22 mouse cellular contexts compared by ENCODE assay signal in genomic region chr6:4751355-4751754, GRCm38 (mm10). TPM values are rescaled to one million over a fixed set of nuclear protein-coding genes. Genes with fewer than 3 reads are reported as not detected.
DNase-seq lines count a peak whose midpoint lies in the region; ATAC-seq lines count a peak whose summit lies in the region.
"Had no signal": no experiment of that assay in that cellular context is flagged by ENCODE, and none has a peak within 500 bp of the region (broad histone marks: within the 10 kb centered on the region; RNA-seq: fewer than 3 reads in every experiment).

No protein-coding gene starts in this region.

- peaks cover 48% of the 10 kb centered on the region for H3K36me3 ChIP-seq in embryonic facial prominence, embryonic 10.5 days (replicated peaks)
- peaks cover 19% of the 10 kb centered on the region for H3K36me3 ChIP-seq in embryonic facial prominence, embryonic 12.5 days
- H3K36me3 ChIP-seq in limb, embryonic 10.5 days = peaks cover 51% of the 10 kb centered on the region
- H3K36me3 ChIP-seq in limb, embryonic 12.5 days = peaks cover 28% of the 10 kb centered on the region
- H3K36me3 ChIP-seq: G1E had no signal

- DNase-seq in embryonic facial prominence, embryonic 10.5 days (ENCODE audit: low spot score) = no peak
- peak; percentile 56 for DNase-seq in limb, embryonic 10.5 days (ENCODE audit: low spot score)
- no peak for DNase-seq in gastrocnemius, adult 8-10 months (ENCODE audit: low spot score in 2 of 2)
- DNase-seq in kidney, adult 18-20 months = no peak
- no peak for DNase-seq in kidney, postnatal 14 days
- DNase-seq: adrenal gland, adult 8-10 months; adrenal gland, postnatal 14 days; adrenal gland, postnatal 36 days; cerebellum, adult 11-12 months; cerebellum, adult 2 months; cerebellum, adult 9-10 months; cerebellum, postnatal 10 days; cerebellum, postnatal 25 days had no signal

- no peak for ATAC-seq in embryonic facial prominence, embryonic 12.5 days (ENCODE audit: insufficient number of reproducible peaks, insufficient read depth, low FRiP score, low TSS enrichment)
- no peak for ATAC-seq in limb, embryonic 12.5 days (ENCODE audit: insufficient number of reproducible peaks, insufficient read depth, low FRiP score, low TSS enrichment, low read depth)
- no peak for ATAC-seq in CD4-positive, CD25-positive, alpha-beta regulatory T cell, adult 4 months
- ATAC-seq: activated CD4-positive, CD25-positive, alpha-beta regulatory T cell, adult 4 months; forebrain, embryonic 14.5 days; forebrain, embryonic 16.5 days; Patski had no signal

- 74% methylated on average over 4 of the region's 4 CpGs for WGBS in embryonic facial prominence, embryonic 10.5 days
- 60% methylated on average over 4 of the region's 4 CpGs for WGBS in embryonic facial prominence, embryonic 12.5 days
- 40% methylated on average over 4 of the region's 4 CpGs for WGBS in limb, embryonic 10.5 days
- WGBS in limb, embryonic 12.5 days = 33% methylated on average over 4 of the region's 4 CpGs

- peaks cover 10% of the 10 kb centered on the region for H3K4me1 ChIP-seq in embryonic facial prominence, embryonic 10.5 days
- no peaks in the 10 kb centered on the region for H3K4me1 ChIP-seq in embryonic facial prominence, embryonic 12.5 days
- peaks cover 10% of the 10 kb centered on the region for H3K4me1 ChIP-seq in limb, embryonic 10.5 days
- peaks cover 7% of the 10 kb centered on the region; the same call in 1 of the 2 replicates for H3K4me1 ChIP-seq in limb, embryonic 12.5 days (replicated peaks)

- H3K4me3 ChIP-seq in embryonic facial prominence, embryonic 10.5 days = peak overlapping the region; percentile 19; the same call in 1 of the 2 replicates
- no peak overlapping the region for H3K4me3 ChIP-seq in embryonic facial prominence, embryonic 12.5 days
- peak overlapping the region; percentile 31 for H3K4me3 ChIP-seq in limb, embryonic 10.5 days
- no peak overlapping the region for H3K4me3 ChIP-seq in limb, embryonic 12.5 days (replicated peaks)

- H3K27me3 ChIP-seq in embryonic facial prominence, embryonic 10.5 days (replicated peaks; ENCODE audit: low read depth, poor library complexity, severe bottlenecking) = no peaks in the 10 kb centered on the region
- H3K27me3 ChIP-seq in embryonic facial prominence, embryonic 12.5 days = no peaks in the 10 kb centered on the region
- no peaks in the 10 kb centered on the region for H3K27me3 ChIP-seq in limb, embryonic 10.5 days (ENCODE audit: low read depth, poor library complexity, severe bottlenecking)
- no peaks in the 10 kb centered on the region for H3K27me3 ChIP-seq in limb, embryonic 12.5 days
- H3K27me3 ChIP-seq: CH12.LX, Patski had no signal

- H3K4me2 ChIP-seq in embryonic facial prominence, embryonic 12.5 days (replicated peaks) = peak overlapping the region; percentile 22; the same call in 1 of the 2 replicates
- peak overlapping the region; percentile 16; the same call in 1 of the 2 replicates for H3K4me2 ChIP-seq in limb, embryonic 12.5 days

- no peak overlapping the region for H3K9ac ChIP-seq in embryonic facial prominence, embryonic 12.5 days
- H3K9ac ChIP-seq in limb, embryonic 12.5 days (replicated peaks) = no peak overlapping the region

- peaks cover 54% of the 10 kb centered on the region for H3K9me3 ChIP-seq in embryonic facial prominence, embryonic 10.5 days
- peaks cover 38% of the 10 kb centered on the region for H3K9me3 ChIP-seq in embryonic facial prominence, embryonic 12.5 days
- peaks cover 27% of the 10 kb centered on the region for H3K9me3 ChIP-seq in limb, embryonic 10.5 days (replicated peaks)
- peaks cover 55% of the 10 kb centered on the region for H3K9me3 ChIP-seq in limb, embryonic 12.5 days

- no peak overlapping the region for H3K27ac ChIP-seq in embryonic facial prominence, embryonic 10.5 days (replicated peaks)
- no peak overlapping the region for H3K27ac ChIP-seq in embryonic facial prominence, embryonic 12.5 days
- no peak overlapping the region for H3K27ac ChIP-seq in limb, embryonic 10.5 days
- H3K27ac ChIP-seq in limb, embryonic 12.5 days = no peak overlapping the region

RNA-seq across cellular contexts. Expression of gene Peg10, which starts 4.2 kb away (rescaled TPM):
- polyA plus RNA-seq in embryonic facial prominence, embryonic 10.5 days (2016; fragmentation: Nextera tagmentation; extraction: Ambion mirVana) = 15.7 and 18.1 TPM in 2 replicates
- polyA plus RNA-seq in embryonic facial prominence, embryonic 12.5 days (2016; fragmentation: Nextera tagmentation; extraction: Ambion mirVana) = 11.5 and 12.9 TPM in 2 replicates
- 32.7 and 33.5 TPM in 2 replicates for polyA plus RNA-seq in limb, embryonic 10.5 days (2016; fragmentation: Nextera tagmentation; extraction: Ambion mirVana)
- 9.1 and 11.4 TPM in 2 replicates for polyA plus RNA-seq in limb, embryonic 12.5 days (2016; fragmentation: Nextera tagmentation; extraction: Ambion mirVana)
- not detected for polyA plus RNA-seq in CD4-positive, CD25-positive, alpha-beta regulatory T cell, adult 4 months (2017; shearing (Covaris generic))
- total RNA-seq in gastrocnemius, adult 8-10 months (2022) = 1 to 10 TPM in 2 of 4 experiments, under 1 TPM in 2; 0.94 to 1.2 (median 1.0) TPM
- total RNA-seq: CH12.LX had no signal
- polyA plus RNA-seq: G1E had no signal

RNA-seq across cellular contexts. Expression of gene Sgce, which starts 4.3 kb away (rescaled TPM):
- polyA plus RNA-seq in embryonic facial prominence, embryonic 10.5 days (2016; fragmentation: Nextera tagmentation; extraction: Ambion mirVana) = 43.8 and 45.1 TPM in 2 replicates
- polyA plus RNA-seq in embryonic facial prominence, embryonic 12.5 days (2016; fragmentation: Nextera tagmentation; extraction: Ambion mirVana) = 58.0 and 61.8 TPM in 2 replicates
- 38.5 and 52.3 TPM in 2 replicates for polyA plus RNA-seq in limb, embryonic 10.5 days (2016; fragmentation: Nextera tagmentation; extraction: Ambion mirVana)
- 57.5 TPM in 2 replicates for polyA plus RNA-seq in limb, embryonic 12.5 days (2016; fragmentation: Nextera tagmentation; extraction: Ambion mirVana)
- under 1 TPM in 1 of 2 experiments, not detected in 1; 0.15 TPM for polyA plus RNA-seq in CD4-positive, CD25-positive, alpha-beta regulatory T cell, adult 4 months (2017; shearing (Covaris generic))
- 1 to 10 TPM; 5.1 to 8.5 (median 6.9) TPM for total RNA-seq in gastrocnemius, adult 8-10 months (2022)
- total RNA-seq: CH12.LX had no signal
- polyA plus RNA-seq: G1E had no signal

Comparison
In these comparisons a context has a peak if more than half of its experiments do, and no peak if none do; other contexts are left out.
1. H3K4me3 ChIP-seq: peak in embryonic facial prominence, embryonic 10.5 days (single experiment) and limb, embryonic 10.5 days (single experiment); none in embryonic facial prominence, embryonic 12.5 days (single experiment) and limb, embryonic 12.5 days (single experiment).
2. RNA of gene Sgce, which starts 4.3 kb away (polyA plus RNA-seq): 58.0 to 61.8 TPM in embryonic facial prominence, embryonic 12.5 days, 57.5 TPM in limb, embryonic 12.5 days, 38.5 to 52.3 TPM in limb, embryonic 10.5 days and 43.8 to 45.1 TPM in embryonic facial prominence, embryonic 10.5 days; 0.15 TPM in CD4-positive, CD25-positive, alpha-beta regulatory T cell, adult 4 months; every median in the first group is over 10 times any median in the second.